Mouse (Mus musculus) small intestine, adult 2 months (tissue): ENCODE results near the gene Clcn3.

Source experiments
- CTCF ChIP-seq: fragments of 200-500 bp; IDR thresholded peaks from 2 replicates; pipeline ENCODE4 v1.5.1; 2012; ENCODE audit warnings: low read depth, mild to moderate bottlenecking, control low read depth, inconsistent platforms, low read length, moderate library complexity, mixed read lengths; ENCODE audit not compliant: insufficient replicate concordance, insufficient read length; ENCODE audit errors: extremely low read depth
- POLR2A ChIP-seq: fragments of 200-500 bp; IDR thresholded peaks from 2 replicates; pipeline ENCODE4 v1.6.1; 2012; ENCODE audit warnings: low read depth, mild to moderate bottlenecking, control low read depth, inconsistent platforms, low read length, moderate library complexity

GRCm38 (mm10) chr8:60965306-60965705 lies 17.8 kb downstream of the Clcn3 start:
- TF ChIP-seq CTCF, result no peak
- no peak for TF ChIP-seq POLR2A
